Mouse (Mus musculus): ENCODE measurements around the gene Folr1.

Gene Folr1

DNA sequence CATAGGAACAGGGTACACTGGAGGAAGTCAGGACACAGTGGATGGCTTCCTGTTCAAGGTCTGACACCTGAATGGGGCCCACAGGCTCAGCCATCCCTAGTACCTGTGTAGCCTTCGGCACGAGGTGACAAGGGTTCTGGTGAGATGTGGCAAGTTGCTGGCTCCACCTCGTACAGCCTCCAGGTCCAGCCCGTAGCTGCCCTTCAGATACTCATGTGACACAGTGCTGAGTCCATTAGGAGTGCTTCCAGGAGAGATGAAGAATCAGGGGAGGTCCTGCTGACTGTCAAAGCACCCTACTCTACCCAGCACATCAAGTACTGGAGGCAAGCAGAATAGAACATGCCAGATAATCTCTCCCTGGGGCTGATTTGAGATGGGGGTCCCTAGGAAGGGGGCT is 38.2 kb downstream of the Folr1 start:
- DNase-seq (ENCODE audit: low read depth), result no peak

DNA sequence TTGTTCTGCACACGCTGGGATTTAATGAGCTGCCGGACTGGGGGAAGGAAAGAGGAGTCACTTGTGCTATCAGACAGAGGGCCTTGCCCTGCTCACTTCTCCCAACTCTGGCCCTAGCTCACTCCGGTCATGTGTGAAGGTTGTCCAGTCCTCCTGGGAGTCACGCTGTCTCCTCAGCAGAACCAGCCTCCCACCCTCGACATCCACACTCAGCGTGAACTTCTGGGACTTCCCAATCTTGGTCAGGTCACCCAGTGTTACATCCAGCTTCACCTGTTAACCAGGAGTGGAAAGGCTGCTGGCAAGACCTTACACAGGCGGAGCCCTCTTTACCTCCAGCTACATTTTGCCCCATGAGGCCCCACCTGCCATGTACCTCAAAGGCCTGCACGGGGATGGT is 39.2 kb downstream of the Folr1 start:
- no peak for DNase-seq (ENCODE audit: low read depth)

DNA sequence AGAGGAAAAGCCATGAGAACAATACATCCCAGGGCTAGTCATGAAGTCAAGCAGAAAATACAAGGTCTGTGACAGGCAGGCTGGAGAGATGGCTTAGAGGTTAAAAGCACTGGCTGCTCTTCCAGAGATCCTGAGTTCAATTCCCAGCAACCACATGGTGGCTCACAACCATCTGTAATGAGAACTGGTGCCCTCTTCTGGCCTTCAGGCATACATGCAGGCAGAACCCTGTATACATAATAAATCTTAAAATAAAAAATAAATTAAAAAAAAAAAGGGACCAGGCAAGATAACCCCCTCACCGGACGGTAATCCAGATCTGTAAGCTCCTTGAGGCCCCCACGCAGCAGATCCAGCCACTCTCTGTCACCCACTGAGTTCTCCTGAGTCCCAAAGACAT is 40.2 kb downstream of the Folr1 start:
- no peak for DNase-seq (ENCODE audit: low read depth)

DNA sequence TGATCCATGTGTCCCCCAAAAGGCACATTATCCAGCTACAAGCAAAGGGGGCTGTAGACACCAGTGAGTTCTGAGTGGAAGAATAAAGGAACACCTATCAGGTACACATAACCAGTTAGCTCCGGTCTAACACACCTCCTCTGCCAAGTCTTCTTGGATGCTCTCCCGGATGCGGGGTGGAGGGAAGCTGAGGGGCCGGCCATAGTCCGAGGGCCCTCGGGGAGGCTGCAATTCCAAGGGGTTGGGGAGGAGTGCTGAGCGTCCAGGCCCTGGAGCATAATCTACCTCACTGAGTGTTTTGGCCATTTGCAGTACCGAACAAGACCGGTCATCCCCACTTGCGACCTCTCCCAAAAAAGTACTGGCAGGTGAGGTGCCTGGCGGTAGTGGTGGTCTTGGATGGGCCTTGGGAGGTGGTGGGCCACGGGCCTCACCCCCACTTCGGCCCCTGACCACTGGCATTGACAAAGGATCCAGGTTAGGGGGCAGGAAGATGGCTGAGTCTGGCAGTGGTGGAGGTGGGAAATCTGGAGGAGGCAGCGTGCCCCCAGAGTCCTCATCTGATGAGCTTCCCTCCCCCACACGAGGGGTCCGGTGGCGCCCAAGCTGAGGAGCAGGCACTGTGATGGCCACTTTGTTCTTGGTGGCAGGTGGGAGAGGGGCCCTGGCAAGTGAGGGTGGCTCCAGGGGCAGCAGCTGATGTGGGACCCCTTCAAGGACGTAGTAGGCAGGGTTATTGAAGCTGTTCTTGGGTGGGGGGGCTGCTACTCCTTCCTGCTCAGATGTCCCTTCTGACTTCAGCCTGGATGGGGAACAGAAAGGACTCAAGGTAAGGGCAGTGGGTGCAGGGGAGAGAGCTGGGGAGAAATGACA is 46.6 kb downstream of the Folr1 start:
- DNase-seq (ENCODE audit: low read depth), result no peak

DNA sequence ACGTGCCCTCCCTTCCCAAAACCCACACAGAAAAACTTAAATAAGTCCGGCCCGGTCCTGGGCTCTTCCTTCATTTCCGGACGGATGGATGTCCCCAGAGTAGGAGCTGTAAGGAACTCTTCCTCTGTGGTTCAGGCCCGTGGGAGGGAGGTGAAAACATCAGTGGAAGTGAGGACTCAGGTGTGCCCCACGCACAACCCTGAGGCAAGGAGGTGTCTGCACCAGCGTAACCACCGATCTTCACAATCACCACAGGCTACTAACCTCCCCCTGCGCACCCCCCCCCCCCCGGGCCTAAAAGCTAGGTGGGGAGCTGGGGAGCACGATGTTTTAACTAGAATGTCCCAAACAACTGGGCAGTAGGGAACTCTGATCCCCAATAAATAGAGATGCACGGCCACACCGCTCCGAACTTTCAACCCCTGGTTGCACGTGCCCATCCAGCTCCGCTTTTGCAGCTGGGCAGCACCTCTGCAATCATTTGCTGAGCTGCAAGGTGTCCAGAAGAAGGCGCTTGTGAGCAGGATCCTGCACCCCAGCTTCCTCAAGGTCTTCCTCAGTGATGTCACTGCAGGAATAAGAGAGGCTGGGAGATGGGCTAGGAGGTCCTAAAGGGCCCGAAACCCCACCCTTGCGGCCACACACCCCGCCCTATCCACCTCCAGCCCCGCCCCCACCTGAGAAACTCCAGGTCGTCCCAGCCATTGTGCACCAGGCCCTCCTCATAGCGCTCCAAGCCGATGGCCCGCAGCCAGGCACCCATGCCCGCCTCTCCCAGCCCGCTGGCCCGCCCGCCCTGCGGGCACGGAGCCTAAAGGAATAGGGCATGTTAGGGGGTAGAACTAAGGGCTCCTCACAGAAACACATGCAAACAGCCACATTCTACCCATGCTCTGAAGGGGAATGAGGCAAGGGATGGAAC is 47.5 kb downstream of the Folr1 start:
- no peak for DNase-seq (ENCODE audit: low read depth)

DNA sequence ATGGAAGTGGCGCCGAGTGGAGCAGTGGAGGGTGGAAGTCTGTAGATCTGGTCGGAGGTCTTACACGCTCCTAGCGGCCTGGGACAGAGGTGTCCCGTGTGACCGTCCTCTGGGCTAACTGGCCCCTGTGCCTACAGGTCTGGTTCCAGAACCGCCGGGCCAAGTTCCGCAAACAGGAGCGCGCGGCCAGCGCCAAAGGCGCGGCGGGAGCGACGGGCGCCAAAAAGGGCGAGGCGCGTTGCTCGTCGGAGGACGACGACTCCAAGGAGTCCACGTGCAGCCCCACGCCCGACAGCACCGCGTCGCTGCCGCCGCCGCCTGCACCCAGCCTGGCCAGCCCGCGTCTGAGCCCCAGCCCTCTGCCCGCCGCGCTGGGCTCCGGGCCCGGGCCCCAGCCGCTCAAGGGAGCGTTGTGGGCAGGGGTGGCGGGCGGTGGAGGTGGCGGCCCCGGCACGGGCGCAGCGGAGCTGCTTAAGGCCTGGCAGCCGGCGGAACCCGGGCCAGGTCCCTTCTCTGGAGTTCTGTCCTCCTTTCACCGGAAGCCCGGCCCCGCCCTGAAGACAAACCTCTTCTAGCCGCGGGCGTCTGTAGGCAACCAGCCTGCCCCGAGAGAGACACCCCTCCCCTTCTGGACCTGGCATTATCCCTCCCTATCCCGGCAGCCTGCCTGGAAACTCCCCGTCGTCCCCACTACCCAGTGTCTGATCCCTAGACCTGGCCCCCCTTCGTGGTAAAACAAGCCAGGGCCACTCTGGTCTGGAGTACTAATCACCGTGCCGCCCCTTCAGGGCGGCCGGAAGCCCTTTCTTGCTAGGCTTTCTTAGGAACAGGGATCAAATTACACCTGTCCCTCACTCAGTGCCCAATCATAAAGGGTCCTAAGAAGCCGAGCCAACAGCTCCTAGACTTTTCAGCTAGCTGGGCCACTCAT is 48.8 kb downstream of the Folr1 start:
- DNase-seq (ENCODE audit: low read depth), result no peak

DNA sequence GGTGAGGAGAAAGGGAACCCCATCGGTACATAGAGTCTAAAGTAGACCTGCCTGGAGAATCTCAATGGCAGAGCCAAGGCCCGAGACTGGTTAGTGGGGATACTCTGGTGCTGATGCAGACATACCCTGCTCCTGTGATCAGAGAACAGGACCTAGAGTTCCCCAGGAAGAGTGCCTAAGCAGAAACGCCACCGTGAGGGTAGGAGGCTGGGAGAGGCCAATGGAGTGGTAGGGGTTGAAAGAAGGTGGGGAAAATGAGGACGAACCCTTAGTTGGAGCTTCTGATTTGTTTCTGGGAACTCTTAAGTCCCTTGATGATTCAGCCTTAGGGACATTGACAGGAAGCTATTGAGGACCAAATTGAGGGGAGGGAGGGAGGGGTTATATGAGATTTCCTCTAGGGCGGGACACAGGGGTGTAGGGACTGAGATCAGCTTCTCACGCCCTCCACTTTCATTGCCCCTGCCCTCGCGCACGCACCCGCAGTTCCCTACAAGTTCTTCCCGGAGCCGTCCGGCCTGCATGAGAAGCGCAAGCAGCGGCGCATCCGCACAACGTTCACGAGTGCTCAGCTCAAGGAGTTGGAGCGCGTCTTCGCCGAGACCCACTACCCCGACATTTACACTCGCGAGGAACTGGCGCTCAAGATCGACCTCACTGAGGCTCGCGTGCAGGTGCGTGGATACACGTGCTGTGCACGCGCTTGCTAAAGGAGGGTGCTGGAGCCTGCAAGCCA is 50.1 kb downstream of the Folr1 start:
- no peak for DNase-seq (ENCODE audit: low read depth)

DNA sequence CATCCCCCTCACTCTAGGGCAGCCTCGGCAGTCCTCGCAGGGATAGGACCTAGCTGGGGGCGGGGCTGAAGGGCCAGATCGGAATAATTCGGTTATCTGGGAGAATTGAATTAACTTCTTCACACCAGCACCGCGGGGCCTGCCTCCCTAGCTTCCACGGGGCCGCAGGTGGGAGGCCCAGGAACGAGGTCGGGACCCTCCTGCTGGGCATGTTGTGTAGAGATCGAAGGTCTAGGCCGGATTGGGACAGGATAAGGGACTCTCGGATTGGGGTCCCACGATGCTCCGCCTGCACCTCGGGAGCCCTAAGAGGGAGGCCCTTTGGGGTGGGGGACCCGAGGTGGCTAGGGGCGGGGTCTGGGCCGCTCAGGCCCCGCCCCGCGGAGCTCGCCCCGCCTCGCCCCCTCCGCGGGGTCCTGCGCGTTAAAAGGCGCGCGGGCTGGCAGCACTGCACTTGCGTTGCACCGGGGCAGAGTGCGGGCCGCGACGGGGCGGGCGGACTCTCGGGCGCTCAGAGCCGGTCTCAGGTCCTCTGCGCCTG is 52.7 kb downstream of the Folr1 start, which contains the start of gene Phox2a:
Gene Phox2a (plus strand): TSS at position 453 of the 541 bp plus-strand sequence.
- no peak for DNase-seq (ENCODE audit: low read depth)
